Mouse (Mus musculus) skeletal muscle tissue, adult 2 months (tissue): Measurements from ENCODE around the gene Calm2.

ENCODE experiments used
- DNase-seq: peaks from one replicate; pipeline ENCODE4 v3.0.0-alpha.2; 2012; ENCODE audit warnings: low read depth, low spot score

The Calm2 gene

GRCm38 (mm10) chr17:87459750-87460668 lies 13.3 kb upstream of the Calm2 start:
- peak; percentile 75 for DNase-seq

- peak; percentile 88 for DNase-seq
Observed at GRCm38 (mm10) chr17:87458911-87459749, 12.4 kb upstream of the Calm2 start.

GRCm38 (mm10) chr17:87457961-87458360 lies 11.2 kb upstream of the Calm2 start:
- DNase-seq = peak; percentile 69

- no peak for DNase-seq
Observed at GRCm38 (mm10) chr17:87454121-87454520, 7.4 kb upstream of the Calm2 start.

GRCm38 (mm10) chr17:87453336-87453735 lies 6.6 kb upstream of the Calm2 start:
- DNase-seq = no peak

GRCm38 (mm10) chr17:87448881-87449280 lies 2.1 kb upstream of the Calm2 start:
- DNase-seq = no peak

GRCm38 (mm10) chr17:87448339-87448738 lies 1.6 kb upstream of the Calm2 start:
- DNase-seq = no peak

GRCm38 (mm10) chr17:87447612-87448200 lies 971 bp upstream of the Calm2 start:
- no peak for DNase-seq

- peak; percentile 55 for DNase-seq
Observed at GRCm38 (mm10) chr17:87445917-87446766, 593 bp downstream of the Calm2 start.

GRCm38 (mm10) chr17:87445337-87445916 lies 1.3 kb downstream of the Calm2 start:
- DNase-seq = no peak

GRCm38 (mm10) chr17:87444763-87445162 lies 2.0 kb downstream of the Calm2 start:
- DNase-seq = no peak

GRCm38 (mm10) chr17:87441537-87441936 lies 5.2 kb downstream of the Calm2 start:
- no peak for DNase-seq

- no peak for DNase-seq
Observed at GRCm38 (mm10) chr17:87439441-87439840, 7.3 kb downstream of the Calm2 start.

GRCm38 (mm10) chr17:87433929-87434328 lies 12.8 kb downstream of the Calm2 start:
- no peak for DNase-seq

GRCm38 (mm10) chr17:87432743-87433142 lies 14.0 kb downstream of the Calm2 start:
- DNase-seq = no peak

GRCm38 (mm10) chr17:87432314-87432713 lies 14.4 kb downstream of the Calm2 start:
- DNase-seq = no peak

GRCm38 (mm10) chr17:87429431-87429830 lies 17.3 kb downstream of the Calm2 start:
- no peak for DNase-seq

GRCm38 (mm10) chr17:87427511-87427910 lies 19.2 kb downstream of the Calm2 start, which contains the start of gene Stpg4:
Gene Stpg4 (minus strand): TSS chr17:87427741.
- no peak for DNase-seq

- no peak for DNase-seq
Observed at GRCm38 (mm10) chr17:87418082-87418481, 28.7 kb downstream of the Calm2 start.

- DNase-seq = no peak
Observed at GRCm38 (mm10) chr17:87406646-87407045, 40.1 kb downstream of the Calm2 start.

- peak; percentile 51 for DNase-seq
Observed at GRCm38 (mm10) chr17:87405576-87405975, 41.2 kb downstream of the Calm2 start.
